Mouse (Mus musculus) thymus, postnatal 0 days (tissue): ENCODE data around the gene Ptprg. TPM values are rescaled to one million over a fixed set of nuclear protein-coding genes. Genes with fewer than 3 reads are reported as not detected.

ENCODE experiments used
- DNase-seq: peaks from one replicate; pipeline ENCODE4 v3.0.0-alpha.2; 2015; ENCODE audit warnings: low spot score
- polyA plus RNA-seq: library from polyadenylated mRNA; unstranded; fragments of >200 nt; fragmentation: Nextera tagmentation; extraction: Ambion mirVana; gene quantifications from 2 replicates; pipeline ENCODE4 v1.2.1, GENCODE M21; 2015

The Ptprg gene
- polyA plus RNA-seq, 1 experiment from 2014 or later = 5.3 TPM

DNA sequence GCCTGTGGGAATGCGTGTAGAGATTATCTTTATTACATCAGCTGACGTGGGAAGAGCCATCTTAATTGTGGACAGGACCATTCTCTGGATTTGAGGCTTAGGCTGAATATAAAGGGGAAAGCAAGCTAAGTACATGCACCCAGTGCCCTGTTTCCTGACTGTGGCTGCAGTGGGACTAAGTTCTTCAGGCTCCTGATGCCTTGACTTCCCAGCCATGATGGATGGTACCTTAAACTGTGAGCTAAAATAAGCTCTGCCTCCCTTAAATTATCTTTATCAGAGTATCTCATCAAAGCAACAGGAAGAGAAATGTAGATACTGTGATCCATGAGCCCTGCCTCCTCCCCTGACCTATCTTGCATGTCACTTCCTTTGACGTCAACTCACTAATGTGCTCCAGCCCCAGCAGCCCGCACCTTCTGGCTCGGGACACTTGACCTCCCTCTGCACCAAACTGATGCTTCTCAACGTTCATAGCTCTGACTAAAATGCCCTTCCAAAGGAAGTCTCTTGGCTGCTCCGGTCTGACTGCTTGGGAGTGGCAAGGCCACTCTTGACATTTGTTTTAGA lies 578.8 kb downstream of the Ptprg start:
- DNase-seq = no peak

DNA sequence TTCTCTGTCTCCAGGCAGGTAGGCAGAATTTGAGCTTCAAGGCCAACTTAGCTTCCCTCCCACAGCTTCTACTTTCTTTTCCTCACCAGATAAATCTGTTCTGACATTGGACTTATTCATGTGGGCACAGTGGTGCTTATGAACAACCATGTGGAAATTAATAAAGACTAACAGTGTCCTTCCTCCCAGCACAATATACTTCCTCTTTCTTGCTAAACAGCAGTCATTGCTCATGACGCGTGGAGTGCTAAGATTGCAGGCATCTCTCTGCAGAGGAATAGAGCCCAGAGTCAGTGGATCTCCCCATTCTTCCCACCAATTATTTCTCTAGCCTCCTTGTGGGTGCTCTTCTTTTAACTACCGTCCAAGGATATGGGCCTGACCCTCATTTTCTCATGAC lies 579.8 kb downstream of the Ptprg start:
- no peak for DNase-seq

DNA sequence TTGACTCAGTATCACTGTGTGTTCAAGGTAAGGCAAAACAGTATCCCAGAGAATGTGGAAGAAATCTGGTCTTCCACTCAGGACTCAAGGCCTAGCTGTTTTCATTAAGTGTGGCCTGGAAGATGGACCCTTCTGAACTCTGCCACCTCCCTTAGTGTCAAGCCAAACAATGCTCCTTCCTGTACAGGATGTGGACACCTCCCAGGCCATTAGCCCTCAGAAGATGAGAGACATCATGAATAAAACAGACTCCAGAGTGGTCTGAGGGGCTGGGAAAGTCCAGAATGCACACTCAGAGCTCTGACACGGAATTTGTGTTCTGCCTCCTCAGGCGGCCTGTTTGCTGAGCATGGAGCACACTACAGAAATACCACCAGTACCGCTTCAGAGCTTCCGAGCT lies 581.2 kb downstream of the Ptprg start:
- no peak for DNase-seq

DNA sequence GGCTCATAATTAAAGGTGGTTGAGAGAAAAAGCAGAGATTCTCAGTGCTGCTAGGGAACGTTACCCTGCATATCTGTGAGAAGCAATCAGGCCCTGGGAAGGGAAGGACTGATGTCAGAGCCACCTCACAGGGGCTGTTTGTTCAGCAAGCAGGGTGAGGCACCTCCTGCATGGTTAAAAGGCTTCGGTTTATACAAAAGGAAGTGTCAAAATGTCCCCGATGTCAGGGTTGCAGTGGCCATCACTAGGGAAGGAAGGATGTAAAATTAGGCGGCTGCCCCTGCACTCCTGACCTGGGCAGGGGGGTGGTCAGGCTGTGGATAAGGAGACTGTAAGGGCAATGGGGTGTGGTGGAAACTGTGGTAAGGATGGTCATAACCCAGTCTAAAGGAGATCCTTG lies 583.2 kb downstream of the Ptprg start:
- DNase-seq = no peak

DNA sequence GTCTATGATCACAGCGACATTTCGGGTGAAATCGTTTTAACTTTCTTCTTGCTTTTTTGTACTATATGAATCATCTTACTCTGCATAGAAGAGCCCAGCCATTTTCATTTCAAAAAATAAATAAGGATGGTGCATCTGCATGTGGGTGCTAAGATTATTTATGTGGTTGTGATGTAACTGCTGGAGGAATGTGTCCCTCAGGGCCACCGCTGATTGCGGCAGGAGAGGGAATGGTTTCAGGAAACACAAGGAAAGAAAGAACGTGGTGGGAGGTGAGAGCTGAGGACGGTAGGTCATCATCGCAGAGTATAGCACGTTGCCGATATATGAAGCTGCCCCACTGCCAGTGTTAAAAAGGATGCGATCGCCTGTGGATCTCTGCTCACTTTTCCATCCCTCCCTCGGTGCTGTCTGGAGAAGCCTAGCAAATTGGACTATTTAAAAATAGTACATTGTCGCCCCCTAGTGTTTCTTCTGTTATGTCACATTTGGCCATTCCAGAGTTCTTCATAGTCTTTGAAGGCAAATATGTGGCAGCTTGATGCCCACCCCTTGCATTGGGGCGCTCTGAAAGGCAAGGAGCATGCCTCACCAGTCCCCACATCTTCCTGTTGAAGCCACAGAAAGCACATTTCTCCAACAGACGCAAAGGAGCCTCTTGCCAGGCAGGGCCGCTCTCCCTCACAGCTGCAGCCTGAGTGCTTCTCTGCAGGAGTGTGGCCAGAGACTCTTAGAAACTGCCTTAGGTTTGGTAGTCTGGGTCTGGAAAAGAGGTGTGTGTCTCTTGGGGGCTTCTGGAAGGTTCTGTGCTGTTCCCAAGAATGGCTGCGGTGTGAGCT lies 586.5 kb downstream of the Ptprg start:
- peak; percentile 39 for DNase-seq

DNA sequence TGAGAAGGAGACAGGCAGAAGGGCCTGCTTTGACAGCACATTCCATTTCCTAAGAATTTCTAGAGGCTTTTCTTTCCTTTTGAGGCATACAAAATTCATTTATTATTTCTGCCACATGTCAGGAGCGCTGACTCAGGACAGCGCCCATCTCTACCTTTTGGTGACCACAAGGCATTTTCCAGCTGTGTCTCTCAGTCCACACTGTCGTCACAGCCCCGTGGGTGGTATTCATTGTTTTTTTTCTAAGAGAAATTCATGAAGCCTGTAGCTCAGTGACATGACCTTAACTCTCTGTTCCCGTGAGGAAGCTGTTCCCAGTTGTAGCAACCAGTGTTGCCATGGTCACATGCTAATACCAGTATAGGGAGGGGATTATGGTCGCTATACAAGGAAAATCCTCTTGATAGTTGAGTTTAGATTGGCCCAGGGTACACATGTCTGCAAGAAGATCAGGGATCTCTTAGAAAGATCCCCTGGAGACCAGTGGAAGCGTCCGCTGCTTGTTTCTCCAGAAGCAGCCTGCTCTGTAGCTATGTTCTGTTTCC lies 590.7 kb downstream of the Ptprg start:
- no peak for DNase-seq

DNA sequence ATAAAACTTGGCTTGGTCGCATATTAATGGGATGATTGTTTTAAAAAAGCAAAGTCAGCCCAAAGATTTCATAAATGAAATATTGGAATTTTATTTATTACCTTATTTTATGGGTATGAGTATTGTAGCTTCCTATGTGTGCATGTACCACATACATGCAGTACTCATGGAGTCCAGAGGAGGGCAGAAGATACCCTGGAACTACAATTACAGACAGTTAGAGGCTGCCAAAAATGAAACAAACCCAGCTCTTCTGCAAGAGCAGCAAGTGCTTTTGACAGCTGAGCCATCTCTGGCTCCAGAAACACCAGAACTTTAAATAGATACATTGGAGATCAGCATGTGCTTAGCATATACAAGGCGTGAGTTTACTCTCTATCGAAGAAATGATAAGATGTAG lies 592.6 kb downstream of the Ptprg start:
- DNase-seq = no peak

DNA sequence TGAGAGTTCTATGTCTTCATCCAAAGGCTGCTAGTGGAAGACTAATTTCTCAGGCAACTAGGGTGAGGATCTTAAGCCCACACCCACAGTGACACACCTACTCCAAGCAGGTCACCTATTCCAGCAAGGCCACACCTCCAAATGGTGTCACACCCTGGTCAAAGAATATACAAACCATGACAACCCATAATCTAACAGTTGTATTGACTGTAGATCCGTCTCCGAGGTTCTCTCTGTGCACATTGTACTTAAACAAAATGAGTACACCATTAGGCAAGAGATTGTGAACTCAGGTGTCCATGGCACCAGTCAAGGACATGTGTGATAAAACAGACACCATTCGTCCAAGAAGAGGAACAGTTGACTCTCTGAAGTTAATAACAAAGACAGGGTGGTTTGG lies 596.2 kb downstream of the Ptprg start:
- DNase-seq = no peak

DNA sequence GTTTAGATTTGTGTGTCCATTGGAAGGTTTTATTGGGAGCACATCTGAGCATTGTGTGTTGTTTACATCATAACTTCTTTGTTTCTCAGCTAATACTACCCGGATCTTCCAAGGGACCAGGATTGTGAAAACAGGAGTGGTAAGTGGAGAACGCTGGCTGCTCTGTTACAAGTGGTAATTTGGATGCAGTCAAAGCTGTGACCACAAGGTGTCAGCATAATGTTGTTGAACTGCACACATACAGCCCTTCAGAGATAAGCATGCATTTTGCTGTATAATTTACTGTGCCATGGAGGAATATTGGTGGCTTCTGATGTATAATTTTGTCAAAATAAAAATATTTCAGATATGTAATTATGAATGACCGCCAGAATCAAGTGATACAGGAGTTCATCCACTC lies 598.6 kb downstream of the Ptprg start:
- peak; percentile 7 for DNase-seq

DNA sequence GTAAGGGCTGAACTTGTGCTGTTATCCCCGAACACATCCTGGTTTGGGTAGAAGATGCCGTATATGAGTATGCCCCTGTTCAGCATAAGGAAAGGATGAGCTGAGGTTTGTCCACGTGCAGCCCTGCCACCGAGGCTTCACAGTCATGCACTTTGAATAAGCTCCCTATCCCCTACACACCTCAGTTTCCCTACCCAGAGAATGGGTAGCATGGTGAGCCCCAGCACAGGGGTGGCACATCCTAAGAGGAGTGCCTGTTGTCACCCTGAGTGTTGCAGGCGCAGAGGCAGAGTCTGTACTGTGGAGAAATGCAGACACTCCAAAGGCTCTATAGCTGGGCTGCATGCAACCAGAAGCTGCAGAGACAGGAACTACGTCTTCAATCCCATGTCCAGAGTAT lies 599.4 kb downstream of the Ptprg start:
- DNase-seq = no peak

DNA sequence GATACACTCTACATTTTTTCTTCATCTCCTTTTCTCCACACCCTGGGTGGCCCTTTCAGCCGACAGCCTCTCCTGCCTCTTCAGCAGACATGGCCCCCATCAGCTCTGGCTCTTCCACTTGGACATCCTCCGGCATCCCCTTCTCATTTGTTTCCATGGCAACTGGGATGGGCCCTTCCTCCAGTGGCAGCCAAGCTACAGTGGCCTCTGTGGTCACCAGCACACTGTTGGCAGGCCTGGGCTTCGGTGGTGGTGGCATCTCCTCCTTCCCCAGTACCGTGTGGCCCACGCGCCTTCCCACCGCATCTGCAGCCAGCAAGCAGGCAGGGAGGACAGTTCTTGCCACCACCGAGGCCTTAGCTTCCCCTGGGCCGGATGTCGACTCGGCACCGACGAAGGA lies 600.3 kb downstream of the Ptprg start:
- no peak for DNase-seq

DNA sequence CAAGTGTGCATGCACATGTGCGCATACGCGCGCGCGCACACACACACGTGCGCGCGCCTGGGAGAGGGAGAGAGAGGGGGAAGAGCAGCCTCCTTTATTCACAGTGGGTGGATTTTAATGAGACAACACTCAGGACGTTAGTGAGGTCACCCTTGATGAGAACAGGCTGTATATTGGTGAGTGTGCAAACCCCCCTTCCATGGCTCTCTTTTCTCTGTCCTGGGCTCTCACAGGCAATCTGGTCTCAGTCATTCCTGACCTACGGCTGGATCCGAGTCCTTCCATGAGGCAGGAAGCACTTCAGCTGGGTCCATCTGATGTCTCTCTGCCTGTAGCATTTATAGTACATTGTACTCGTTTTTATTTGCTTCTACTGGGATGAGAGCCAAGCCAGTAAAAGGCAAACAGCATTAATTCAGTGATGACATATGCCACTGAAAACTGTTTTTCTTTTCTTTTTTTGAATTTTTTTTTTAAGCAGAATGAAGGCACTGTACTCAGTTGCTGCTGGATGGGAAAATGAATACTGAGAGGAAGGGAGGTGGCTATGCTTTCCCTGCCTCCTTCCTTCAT lies 608.5 kb downstream of the Ptprg start:
- DNase-seq = no peak

DNA sequence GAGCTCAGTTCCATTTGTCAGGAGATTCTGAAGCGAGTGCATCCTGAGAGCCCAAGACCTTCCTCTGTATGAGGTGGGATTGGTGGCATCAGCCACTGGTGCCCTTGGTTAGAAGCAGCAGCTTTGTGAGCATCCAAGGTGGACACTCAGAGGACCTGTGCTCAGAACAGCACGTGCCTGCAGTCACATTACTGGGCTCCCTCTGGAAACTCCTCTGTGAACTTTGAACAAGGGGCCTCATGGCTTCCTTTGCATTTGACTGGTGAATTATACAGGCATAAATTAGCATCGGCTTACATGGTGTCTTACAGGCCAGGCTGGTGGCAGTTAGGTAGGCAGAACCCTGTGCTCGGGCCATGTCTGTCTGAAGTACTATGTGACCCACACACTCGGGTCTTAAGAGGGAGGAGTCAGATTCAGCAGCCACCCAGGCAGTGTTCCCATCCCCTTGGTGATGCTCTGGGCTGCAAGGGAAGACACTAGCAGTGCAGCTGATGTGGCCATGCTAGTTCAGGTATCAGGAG lies 609.1 kb downstream of the Ptprg start:
- DNase-seq = no peak

DNA sequence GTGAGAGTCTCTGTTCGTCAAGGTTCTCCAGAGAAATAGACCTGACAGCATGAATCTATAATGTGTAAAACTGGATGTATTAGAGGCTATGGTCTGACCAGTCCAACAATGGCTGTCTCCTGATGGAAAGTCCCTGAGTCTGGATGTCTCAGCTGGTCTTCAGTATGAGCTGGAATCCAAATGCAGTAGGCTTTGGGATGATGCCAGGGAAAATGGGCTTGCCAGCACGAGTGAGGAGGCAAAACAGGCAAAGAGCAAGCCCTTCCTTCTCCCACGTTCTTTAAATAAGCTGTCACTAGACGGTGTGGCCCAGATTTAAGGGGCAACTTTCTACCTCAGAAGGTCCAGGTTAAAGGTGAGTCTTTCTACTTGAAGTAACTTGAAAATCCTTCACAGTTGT lies 609.9 kb downstream of the Ptprg start:
- no peak for DNase-seq

DNA sequence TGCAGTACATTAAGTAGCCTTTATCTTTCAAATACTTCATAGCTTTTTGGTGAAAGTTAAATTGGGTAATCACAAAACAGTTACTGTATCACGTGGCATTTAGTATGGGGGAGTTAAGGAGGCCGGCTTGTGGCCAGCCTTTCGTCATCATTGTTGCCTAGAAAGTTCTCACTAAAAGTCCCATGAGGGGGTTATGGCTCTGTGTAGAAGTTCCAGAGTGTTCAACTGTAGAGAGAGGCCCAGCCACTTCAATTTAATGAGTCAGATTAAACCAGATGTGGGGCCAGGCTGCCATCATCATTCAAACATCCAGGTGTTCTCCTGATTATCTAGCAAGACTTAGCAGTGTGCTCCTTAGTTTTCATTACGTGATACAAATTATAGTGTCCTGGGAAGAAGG lies 613.9 kb downstream of the Ptprg start:
- DNase-seq = no peak

DNA sequence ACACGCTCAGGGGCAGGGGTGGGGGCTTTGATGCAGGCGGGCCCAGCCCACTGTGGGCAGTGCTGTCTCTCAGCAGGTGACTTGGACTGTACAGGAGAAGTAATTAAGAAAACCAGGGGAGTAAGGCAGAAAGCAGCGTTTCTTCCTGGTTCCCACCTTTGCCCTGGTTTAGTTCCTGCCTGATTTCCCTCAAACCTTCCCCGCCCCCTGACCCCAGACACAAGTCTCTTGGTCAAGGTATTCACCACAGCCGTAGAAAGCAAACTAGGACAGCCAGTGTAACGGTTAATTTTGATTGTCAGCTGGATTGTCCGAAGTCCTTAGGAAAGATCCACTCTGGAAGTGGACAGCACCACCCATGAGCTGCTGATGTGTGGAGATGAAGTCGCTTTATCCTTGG lies 614.3 kb downstream of the Ptprg start:
- DNase-seq = no peak

DNA sequence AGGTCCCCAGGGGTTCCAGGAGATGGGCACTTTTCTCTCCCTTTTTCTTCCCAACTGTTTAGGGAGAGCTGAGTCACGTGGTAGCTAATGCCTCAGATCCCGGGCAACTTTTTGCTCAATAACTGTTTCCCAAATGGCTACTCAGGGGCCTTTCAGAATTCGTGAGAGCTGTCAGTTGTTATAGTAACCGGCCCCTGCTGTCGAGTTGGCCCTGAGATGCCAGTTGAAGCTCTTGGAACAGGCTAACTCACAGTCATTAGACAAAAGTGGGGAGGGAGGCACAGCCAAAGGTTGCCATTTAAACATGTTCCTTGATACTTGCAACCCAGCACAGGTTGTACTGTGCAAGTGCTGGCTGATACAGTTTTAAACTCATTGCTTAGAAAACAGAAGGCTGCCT lies 624.1 kb downstream of the Ptprg start:
- no peak for DNase-seq

DNA sequence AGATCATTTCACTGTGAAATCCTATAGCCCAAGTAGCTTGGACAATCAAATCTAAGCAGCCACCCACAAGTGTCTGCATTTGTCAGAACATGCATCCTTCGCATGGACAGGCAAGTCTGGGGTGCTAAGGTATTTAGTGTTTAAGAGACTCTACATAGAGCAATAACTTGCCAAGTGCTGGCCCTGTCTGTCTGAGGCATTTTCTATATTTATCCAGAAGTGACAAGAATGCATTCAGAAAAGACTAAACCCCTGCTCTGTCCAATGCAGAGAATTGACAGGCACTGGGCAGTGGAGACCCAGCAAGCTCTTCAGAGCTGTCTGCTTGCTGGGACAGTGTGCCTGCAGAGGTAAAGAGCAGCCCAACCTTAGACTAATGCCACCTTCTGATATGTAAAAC lies 625.3 kb downstream of the Ptprg start:
- DNase-seq = no peak

DNA sequence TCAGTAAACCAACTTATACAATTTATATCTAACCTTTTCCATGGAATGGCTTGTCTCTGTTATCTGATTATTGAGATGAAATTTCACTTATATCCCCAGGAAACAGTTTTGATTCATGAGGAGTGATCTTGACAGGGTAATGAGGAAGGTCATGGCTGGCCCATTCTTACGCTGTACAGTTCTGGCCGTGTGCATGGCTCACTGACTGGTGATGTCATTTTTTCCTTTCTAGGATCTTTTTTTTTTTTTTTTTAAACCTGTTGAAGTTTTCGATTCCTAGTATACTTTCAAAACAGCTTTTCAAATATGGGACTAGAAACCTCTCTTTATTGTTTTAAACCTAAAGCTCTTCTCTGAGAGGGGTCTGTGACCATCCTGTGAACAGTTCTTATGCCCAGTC lies 626.8 kb downstream of the Ptprg start:
- DNase-seq = no peak

DNA sequence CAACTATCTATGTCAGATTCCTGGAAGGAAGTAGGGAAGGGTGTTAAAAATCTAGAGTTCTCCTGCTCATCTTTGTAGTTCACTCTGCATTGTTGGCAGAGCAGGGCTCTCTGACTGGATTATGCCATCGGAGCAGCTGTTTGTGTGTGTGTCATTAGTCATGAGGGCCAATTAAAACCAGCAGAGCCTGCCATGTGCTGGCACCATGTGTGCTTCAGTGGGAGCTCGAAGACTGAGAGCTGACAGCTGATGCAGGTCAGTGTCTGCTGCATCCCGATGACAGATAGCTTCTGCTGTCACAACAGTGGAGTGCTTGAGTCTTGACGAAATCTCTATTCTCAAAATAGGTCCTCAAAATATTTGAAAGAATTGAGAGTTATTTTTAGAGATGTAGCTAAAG lies 631.7 kb downstream of the Ptprg start:
- DNase-seq = no peak

DNA sequence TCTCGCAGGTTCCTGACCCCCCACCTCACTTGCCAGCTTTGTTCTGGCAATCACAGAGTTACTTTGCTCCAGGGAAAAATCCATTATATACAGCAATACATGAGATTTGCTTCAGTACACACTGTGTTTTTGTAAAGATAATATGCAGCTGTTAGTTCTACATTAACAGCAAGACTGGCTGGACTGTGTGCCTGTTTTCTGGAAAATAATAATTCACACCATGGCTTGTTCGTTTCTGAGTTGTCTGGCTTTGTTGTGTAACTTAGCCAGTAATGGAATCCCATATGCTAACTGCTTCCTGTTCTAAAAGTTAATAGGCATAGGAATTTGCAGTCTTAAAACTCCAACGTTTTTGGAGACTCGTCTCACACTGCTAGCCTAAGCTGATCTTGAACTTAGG lies 635.0 kb downstream of the Ptprg start:
- DNase-seq = no peak

DNA sequence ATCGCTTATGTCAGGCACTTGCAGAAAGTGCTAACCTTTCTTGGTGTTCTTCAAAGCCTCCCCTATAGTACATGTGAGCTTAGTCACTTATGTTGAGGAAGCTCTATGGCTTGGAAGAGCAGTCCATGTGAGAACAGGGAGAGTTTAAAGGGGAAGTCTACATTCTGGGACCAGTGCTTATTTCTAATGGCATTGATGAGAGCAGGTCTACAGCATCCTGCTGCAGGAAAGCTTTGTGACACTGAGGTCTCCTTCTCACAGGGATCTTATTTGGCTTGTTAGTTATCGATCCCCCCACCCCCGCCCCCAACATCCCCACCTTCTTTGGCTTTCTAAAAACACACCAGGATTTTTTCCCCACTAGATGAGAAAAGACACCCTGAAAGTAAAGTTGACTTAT lies 635.9 kb downstream of the Ptprg start:
- no peak for DNase-seq
